Mouse (Mus musculus): Measurements from ENCODE around the gene Ndufaf2. TPM values are rescaled to one million over a fixed set of nuclear protein-coding genes. Genes with fewer than 3 reads are reported as not detected.

Gene Ndufaf2
- 49.1 TPM for polyA plus RNA-seq (2014; fragmentation: Illumina TruSeq; extraction: RNeasy Lipid Tissue Mini Kit (QIAGEN cat#74804); ENCODE audit: low read depth, low replicate concordance)

DNA sequence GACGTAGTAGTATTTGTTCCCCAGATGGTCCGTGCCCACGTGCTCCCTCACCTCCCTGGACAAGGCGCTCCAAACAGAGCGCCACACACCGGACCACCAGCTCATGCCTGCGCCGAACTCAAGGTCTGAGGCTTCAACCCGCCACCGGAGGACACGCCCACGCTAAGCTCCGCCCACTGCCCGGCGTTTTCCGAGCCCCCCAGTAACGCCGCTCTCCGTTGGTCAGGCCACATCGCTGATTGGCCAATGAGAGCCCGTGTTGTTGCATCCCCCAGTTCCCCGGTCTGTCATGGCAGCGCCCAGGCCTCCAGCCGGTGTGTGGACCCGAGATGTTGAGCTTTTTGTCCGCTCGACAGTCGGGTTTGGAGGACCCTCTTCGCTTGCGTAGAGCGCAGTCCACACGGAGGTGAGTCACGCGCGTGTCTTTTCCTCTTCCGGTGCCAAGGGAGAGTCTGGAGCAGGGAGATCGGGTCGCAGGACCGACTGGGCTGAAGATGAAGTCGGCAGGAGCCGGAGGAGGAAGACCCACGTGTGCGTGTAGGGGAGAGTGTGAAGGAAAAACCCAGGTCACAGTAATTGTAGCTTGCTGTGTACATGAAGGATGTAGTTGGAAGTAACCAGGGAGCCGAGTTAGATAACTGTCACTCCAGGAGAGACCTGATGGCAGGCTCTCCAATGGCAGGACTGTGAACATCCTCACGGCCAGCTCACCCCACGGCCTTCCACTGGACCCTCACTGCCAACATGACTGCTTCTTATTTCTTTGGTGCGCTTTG is at the start of gene Ndufaf2, which contains the start of gene Ercc8:
TSS of gene Ndufaf2 (minus strand) at position 159 of the 776 bp plus-strand sequence.
TSS of gene Ercc8 (plus strand) at position 267 of the 776 bp plus-strand sequence.

DNA sequence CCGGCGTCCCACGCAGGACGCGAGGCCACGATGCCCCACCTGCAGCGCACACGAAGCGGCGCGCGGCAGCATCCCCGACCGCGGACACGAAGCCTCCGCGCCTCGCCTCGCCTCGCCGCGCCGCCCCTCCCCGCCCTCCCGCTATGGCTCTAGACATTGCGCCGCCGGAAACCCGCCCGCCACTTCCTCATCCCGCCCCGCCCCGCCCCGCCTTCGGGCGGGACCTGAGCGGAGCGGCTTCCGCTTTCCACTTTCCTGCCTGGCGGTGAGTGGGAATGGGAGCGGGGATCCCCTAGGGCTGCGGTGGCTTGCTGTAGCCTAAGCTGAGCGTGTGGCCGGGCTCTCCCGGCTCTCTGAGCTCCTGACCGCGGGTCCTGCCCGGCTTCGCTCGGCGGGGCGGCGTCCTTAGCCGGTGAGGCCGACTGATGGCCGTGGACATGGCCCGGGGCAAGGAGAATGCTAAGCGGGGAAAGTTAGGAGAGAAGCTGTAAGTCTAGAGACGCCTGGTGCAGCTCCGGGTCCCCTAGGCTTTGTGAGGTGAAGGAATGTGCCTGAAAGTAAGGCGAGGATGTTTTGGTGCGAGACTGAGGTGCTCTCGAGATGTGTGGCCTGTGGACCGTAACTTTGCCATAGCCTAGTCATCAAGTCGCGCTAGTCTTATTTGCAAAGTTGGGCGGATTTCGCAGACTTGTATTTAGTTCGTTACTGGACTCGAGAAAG is 114.0 kb downstream of the Ndufaf2 start, which contains the start of gene Smim15:
TSS of gene Smim15 (plus strand) at position 225 of the 720 bp plus-strand sequence.

Other genes starting within 250 kb of the Ndufaf2 start
- gene Smim15, start 114.2 kb downstream of the Ndufaf2 start, polyA plus RNA-seq (2014; fragmentation: Illumina TruSeq; extraction: RNeasy Lipid Tissue Mini Kit (QIAGEN cat#74804); ENCODE audit: low read depth, low replicate concordance) = 57.1 TPM
- 2.8 TPM for gene Ercc8, start 108 bp upstream of the Ndufaf2 start, polyA plus RNA-seq (2014; fragmentation: Illumina TruSeq; extraction: RNeasy Lipid Tissue Mini Kit (QIAGEN cat#74804); ENCODE audit: low read depth, low replicate concordance)
- gene Elovl7, start 55.8 kb upstream of the Ndufaf2 start, polyA plus RNA-seq (2014; fragmentation: Illumina TruSeq; extraction: RNeasy Lipid Tissue Mini Kit (QIAGEN cat#74804); ENCODE audit: low read depth, low replicate concordance) = 0.93 TPM
- gene Depdc1b, start 157.7 kb upstream of the Ndufaf2 start, polyA plus RNA-seq (2014; fragmentation: Illumina TruSeq; extraction: RNeasy Lipid Tissue Mini Kit (QIAGEN cat#74804); ENCODE audit: low read depth, low replicate concordance) = not detected

Data from liver, adult 10 weeks (tissue).